Mouse (Mus musculus): ENCODE measurements around the gene Lpin2. TPM values are rescaled to one million over a fixed set of nuclear protein-coding genes. Genes with fewer than 3 reads are reported as not detected.
A peak's percentile ranks its signal among the peaks of the same experiment; 100 is the strongest.

Lpin2 gene
- polyA plus RNA-seq, 1 experiment from 2014 or later: 32.1 TPM

GRCm38 (mm10) chr17:71264739-71265138, 82.4 kb downstream of the Lpin2 start:
- Histone ChIP-seq H3K4me1 (ENCODE audit: control insufficient read depth, insufficient read depth, low read length) (peaks cover 8% of the 10 kb centered on the region; the same call in 1 of the 2 replicates), H3K4me2 (ENCODE audit: low read depth, low read length) (no peak overlapping the region), H3K4me3 (ENCODE audit: low read depth, low read length) (no peak overlapping the region), H3K27ac (replicated peaks; ENCODE audit: low read depth, low read length) (no peak overlapping the region), H3K27me3 (replicated peaks; ENCODE audit: control insufficient read depth, insufficient read depth, low read length) (no peaks in the 10 kb centered on the region), H3K9ac (ENCODE audit: low read depth, low read length) (no peak overlapping the region), H3K36me3 (ENCODE audit: control insufficient read depth, insufficient read depth, low read length) (no peaks in the 10 kb centered on the region), H3K9me3 (ENCODE audit: control insufficient read depth, low read length) (no peaks in the 10 kb centered on the region)
- WGBS: 60% methylated on average over 4 of the region's 4 CpGs
- peak; percentile 54 for DNase-seq (ENCODE audit: low spot score)
- ATAC-seq (ENCODE audit: low read depth): no peak

GRCm38 (mm10) chr17:71265336-71266051, 83.1 kb downstream of the Lpin2 start:
- Histone ChIP-seq H3K9ac (ENCODE audit: low read depth, low read length) (no peak overlapping the region), H3K4me3 (ENCODE audit: low read depth, low read length) (no peak overlapping the region), H3K9me3 (ENCODE audit: control insufficient read depth, low read length) (no peaks in the 10 kb centered on the region), H3K4me2 (ENCODE audit: low read depth, low read length) (no peak overlapping the region), H3K27me3 (replicated peaks; ENCODE audit: control insufficient read depth, insufficient read depth, low read length) (no peaks in the 10 kb centered on the region), H3K4me1 (ENCODE audit: control insufficient read depth, insufficient read depth, low read length) (peaks cover 8% of the 10 kb centered on the region; the same call in 1 of the 2 replicates), H3K36me3 (ENCODE audit: control insufficient read depth, insufficient read depth, low read length) (no peaks in the 10 kb centered on the region), H3K27ac (replicated peaks; ENCODE audit: low read depth, low read length) (no peak overlapping the region)
- no peak for DNase-seq (ENCODE audit: low spot score)
- no peak for ATAC-seq (ENCODE audit: low read depth)
- 68% methylated on average over 5 of the region's 5 CpGs for WGBS

GRCm38 (mm10) chr17:71267374-71267773, 85.0 kb downstream of the Lpin2 start:
- DNase-seq (ENCODE audit: low spot score): no peak
- WGBS: 75% methylated on average over 8 of the region's 8 CpGs
- Histone ChIP-seq H3K27ac (replicated peaks; ENCODE audit: low read depth, low read length) (no peak overlapping the region), H3K9ac (ENCODE audit: low read depth, low read length) (no peak overlapping the region), H3K27me3 (replicated peaks; ENCODE audit: control insufficient read depth, insufficient read depth, low read length) (no peaks in the 10 kb centered on the region), H3K4me1 (ENCODE audit: control insufficient read depth, insufficient read depth, low read length) (peaks cover 8% of the 10 kb centered on the region; the same call in 1 of the 2 replicates), H3K36me3 (ENCODE audit: control insufficient read depth, insufficient read depth, low read length) (0 out of 2 replicates have a peak, but pooled peaks cover under 1% of the 10 kb centered on the region), H3K4me3 (ENCODE audit: low read depth, low read length) (no peak overlapping the region), H3K9me3 (ENCODE audit: control insufficient read depth, low read length) (no peaks in the 10 kb centered on the region), H3K4me2 (ENCODE audit: low read depth, low read length) (no peak overlapping the region)
- ATAC-seq (ENCODE audit: low read depth): no peak

GRCm38 (mm10) chr17:71268152-71268551, 85.8 kb downstream of the Lpin2 start:
- DNase-seq (ENCODE audit: low spot score): no peak
- H3K36me3 ChIP-seq (ENCODE audit: control insufficient read depth, insufficient read depth, low read length): 0 out of 2 replicates have a peak, but pooled peaks cover 8% of the 10 kb centered on the region
- no peak for ATAC-seq (ENCODE audit: low read depth)
- no peak overlapping the region for H3K27ac ChIP-seq (replicated peaks; ENCODE audit: low read depth, low read length)
- no peak overlapping the region for H3K9ac ChIP-seq (ENCODE audit: low read depth, low read length)
- no peaks in the 10 kb centered on the region for H3K27me3 ChIP-seq (replicated peaks; ENCODE audit: control insufficient read depth, insufficient read depth, low read length)
- peaks cover 8% of the 10 kb centered on the region; the same call in 1 of the 2 replicates for H3K4me1 ChIP-seq (ENCODE audit: control insufficient read depth, insufficient read depth, low read length)
- H3K4me2 ChIP-seq (ENCODE audit: low read depth, low read length): no peak overlapping the region
- H3K9me3 ChIP-seq (ENCODE audit: control insufficient read depth, low read length): no peaks in the 10 kb centered on the region
- H3K4me3 ChIP-seq (ENCODE audit: low read depth, low read length): no peak overlapping the region
- WGBS: 93% methylated on average over 10 of the region's 10 CpGs

GRCm38 (mm10) chr17:71268599-71268998, 86.2 kb downstream of the Lpin2 start:
- Histone ChIP-seq H3K4me3 (ENCODE audit: low read depth, low read length) (no peak overlapping the region), H3K4me2 (ENCODE audit: low read depth, low read length) (no peak overlapping the region), H3K27ac (replicated peaks; ENCODE audit: low read depth, low read length) (no peak overlapping the region), H3K36me3 (ENCODE audit: control insufficient read depth, insufficient read depth, low read length) (0 out of 2 replicates have a peak, but pooled peaks cover 8% of the 10 kb centered on the region), H3K9me3 (ENCODE audit: control insufficient read depth, low read length) (no peaks in the 10 kb centered on the region), H3K4me1 (ENCODE audit: control insufficient read depth, insufficient read depth, low read length) (peaks cover 8% of the 10 kb centered on the region; the same call in 1 of the 2 replicates), H3K9ac (ENCODE audit: low read depth, low read length) (no peak overlapping the region), H3K27me3 (replicated peaks; ENCODE audit: control insufficient read depth, insufficient read depth, low read length) (no peaks in the 10 kb centered on the region)
- DNase-seq (ENCODE audit: low spot score): no peak
- no peak for ATAC-seq (ENCODE audit: low read depth)
- WGBS: 86% methylated on average over 3 of the region's 3 CpGs

- Histone ChIP-seq H3K9me3 (ENCODE audit: control insufficient read depth, low read length) (no peaks in the 10 kb centered on the region), H3K27ac (replicated peaks; ENCODE audit: low read depth, low read length) (no peak overlapping the region), H3K27me3 (replicated peaks; ENCODE audit: control insufficient read depth, insufficient read depth, low read length) (no peaks in the 10 kb centered on the region), H3K9ac (ENCODE audit: low read depth, low read length) (no peak overlapping the region), H3K36me3 (ENCODE audit: control insufficient read depth, insufficient read depth, low read length) (0 out of 2 replicates have a peak, but pooled peaks cover 8% of the 10 kb centered on the region), H3K4me1 (ENCODE audit: control insufficient read depth, insufficient read depth, low read length) (no peaks in the 10 kb centered on the region), H3K4me3 (ENCODE audit: low read depth, low read length) (no peak overlapping the region), H3K4me2 (ENCODE audit: low read depth, low read length) (no peak overlapping the region)
- 94% methylated on average over 12 of the region's 12 CpGs for WGBS
- DNase-seq (ENCODE audit: low spot score) (no peak), ATAC-seq (ENCODE audit: low read depth) (no peak)
These were observed 91.5 kb downstream of the Lpin2 start for GRCm38 (mm10) chr17:71273901-71274300.

GRCm38 (mm10) chr17:71276771-71277170, 94.4 kb downstream of the Lpin2 start:
- ATAC-seq (ENCODE audit: low read depth) (no peak), DNase-seq (ENCODE audit: low spot score) (no peak)
- Histone ChIP-seq H3K27ac (replicated peaks; ENCODE audit: low read depth, low read length) (no peak overlapping the region), H3K9me3 (ENCODE audit: control insufficient read depth, low read length) (no peaks in the 10 kb centered on the region), H3K4me2 (ENCODE audit: low read depth, low read length) (no peak overlapping the region), H3K4me3 (ENCODE audit: low read depth, low read length) (no peak overlapping the region), H3K4me1 (ENCODE audit: control insufficient read depth, insufficient read depth, low read length) (no peaks in the 10 kb centered on the region), H3K36me3 (ENCODE audit: control insufficient read depth, insufficient read depth, low read length) (0 out of 2 replicates have a peak, but pooled peaks cover 8% of the 10 kb centered on the region), H3K9ac (ENCODE audit: low read depth, low read length) (no peak overlapping the region), H3K27me3 (replicated peaks; ENCODE audit: control insufficient read depth, insufficient read depth, low read length) (no peaks in the 10 kb centered on the region)
- WGBS: 85% methylated on average over 10 of the region's 10 CpGs

GRCm38 (mm10) chr17:71277701-71278491, 95.5 kb downstream of the Lpin2 start:
- WGBS: 94% methylated on average over 6 of the region's 6 CpGs

More at GRCm38 (mm10) chr17:71277701-71278491, 95.5 kb downstream of the Lpin2 start:
- ATAC-seq (ENCODE audit: low read depth) (no peak), DNase-seq (ENCODE audit: low spot score) (no peak)
- Histone ChIP-seq H3K4me2 (ENCODE audit: low read depth, low read length) (no peak overlapping the region), H3K9me3 (ENCODE audit: control insufficient read depth, low read length) (no peaks in the 10 kb centered on the region), H3K27ac (replicated peaks; ENCODE audit: low read depth, low read length) (no peak overlapping the region), H3K36me3 (ENCODE audit: control insufficient read depth, insufficient read depth, low read length) (0 out of 2 replicates have a peak, but pooled peaks cover 2% of the 10 kb centered on the region), H3K4me3 (ENCODE audit: low read depth, low read length) (no peak overlapping the region), H3K27me3 (replicated peaks; ENCODE audit: control insufficient read depth, insufficient read depth, low read length) (no peaks in the 10 kb centered on the region), H3K4me1 (ENCODE audit: control insufficient read depth, insufficient read depth, low read length) (no peaks in the 10 kb centered on the region), H3K9ac (ENCODE audit: low read depth, low read length) (no peak overlapping the region)
